Mouse (Mus musculus) WW6 (cell line): ENCODE results near the gene Dnah12.
A peak's percentile ranks its signal among the peaks of the same experiment; 100 is the strongest.
"Not testable (repeated sequence)": the region's sequence is repeated elsewhere in the genome, so short reads cannot be mapped to it uniquely, and the experiment has no call there.

Experiments
- DNase-seq: peaks from one replicate; pipeline ENCODE4 v3.0.0-alpha.2; 2013; ENCODE audit warnings: low read depth, low spot score

Gene Dnah12

GRCm38 (mm10) chr14:26692974-26693373, at the start of gene Dnah12:
Gene Dnah12 (plus strand): TSS chr14:26693274.
- no peak for DNase-seq

DNA sequence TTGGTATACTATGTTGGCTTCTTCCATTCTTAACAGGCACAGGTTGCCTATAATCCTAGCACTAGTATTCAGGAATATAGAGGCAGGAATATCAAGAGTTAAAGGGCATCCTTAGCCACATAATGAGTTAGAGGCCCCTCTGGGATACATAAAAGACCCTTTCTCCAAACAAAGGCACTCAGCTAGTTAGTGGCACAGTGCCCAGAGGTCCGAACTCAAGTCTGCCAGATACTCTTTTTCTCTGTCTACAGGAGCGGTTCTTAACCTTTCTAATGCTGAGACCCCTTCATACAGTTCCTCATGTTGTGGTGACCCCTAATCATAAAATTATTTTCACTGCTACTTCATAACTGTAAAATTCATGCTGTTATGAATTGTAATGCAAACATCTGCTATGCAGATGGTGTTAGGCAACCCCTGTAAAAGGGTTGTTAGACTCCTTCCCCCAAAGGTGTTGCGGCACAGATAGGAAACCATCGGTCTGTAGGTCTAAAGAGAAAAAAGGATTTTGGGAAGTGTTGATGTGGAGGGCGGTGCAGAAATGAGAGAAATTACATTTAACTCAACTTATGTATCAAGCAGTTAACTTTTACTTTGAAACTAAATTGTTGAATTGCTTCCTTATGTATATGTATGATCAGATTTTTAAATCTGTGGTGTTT, 47.0 kb upstream of the Dnah12 start:
- DNase-seq: no peak

GRCm38 (mm10) chr14:26647811-26648210, 45.3 kb upstream of the Dnah12 start:
- no peak for DNase-seq

DNA sequence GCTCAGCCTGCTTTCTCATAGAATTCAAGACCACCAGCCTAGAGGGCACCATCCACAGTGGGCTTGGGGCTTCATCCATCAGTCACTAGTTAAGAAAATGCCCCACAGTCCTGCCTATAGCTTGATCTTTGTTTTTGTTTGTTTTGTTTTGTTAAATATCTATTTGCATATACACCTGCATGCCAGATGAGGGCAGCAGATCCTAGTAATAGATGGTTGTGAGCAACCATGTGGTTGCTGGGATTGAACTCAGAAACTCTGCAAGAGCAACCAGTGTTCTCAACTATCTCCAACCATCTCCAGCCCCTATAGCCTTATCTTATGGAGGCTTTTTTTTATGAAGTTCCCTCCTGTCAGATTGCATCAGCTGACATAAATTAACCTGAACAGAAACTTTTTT, 41.2 kb upstream of the Dnah12 start:
- DNase-seq: no peak

GRCm38 (mm10) chr14:26658178-26658577, 34.9 kb upstream of the Dnah12 start:
- no peak for DNase-seq

DNA sequence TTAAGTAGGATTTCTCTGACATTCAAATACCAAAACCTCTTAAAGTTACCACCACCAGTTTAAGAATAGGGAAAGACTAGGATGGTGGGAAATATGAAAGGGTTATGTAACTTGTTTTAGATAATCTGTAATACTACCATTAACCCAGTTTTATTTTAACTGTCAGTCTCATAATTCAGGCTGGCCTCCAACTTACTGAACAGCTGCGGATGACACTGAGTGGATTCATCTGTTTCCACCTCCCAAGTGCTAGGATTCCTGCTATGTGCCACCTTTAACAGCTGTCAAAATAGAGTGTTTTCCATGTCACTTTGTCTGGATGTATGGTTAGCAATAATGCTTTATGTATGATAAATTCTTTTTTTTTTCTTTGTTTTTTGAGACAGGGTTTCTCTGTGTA, 32.8 kb upstream of the Dnah12 start:
- no peak for DNase-seq

DNA sequence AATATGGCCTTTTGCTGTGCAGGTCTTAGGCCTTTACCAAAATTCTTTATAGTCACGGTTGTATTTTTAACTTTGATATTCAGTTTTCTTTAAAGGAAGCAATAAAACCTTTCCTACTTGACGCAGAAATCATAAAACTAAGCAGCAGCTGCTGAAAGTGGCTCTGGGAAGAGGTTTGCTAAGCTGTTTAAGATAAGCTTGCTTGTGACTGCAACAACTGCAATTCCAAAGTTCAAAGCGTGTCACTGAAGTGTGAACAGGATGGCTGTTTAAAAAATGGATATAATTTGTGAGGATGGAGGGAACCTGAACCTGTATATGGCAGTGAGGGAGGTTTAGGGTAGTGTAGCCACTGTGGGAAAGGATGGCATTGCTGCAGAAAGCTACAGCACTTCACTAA, 31.1 kb upstream of the Dnah12 start:
- no peak for DNase-seq

DNA sequence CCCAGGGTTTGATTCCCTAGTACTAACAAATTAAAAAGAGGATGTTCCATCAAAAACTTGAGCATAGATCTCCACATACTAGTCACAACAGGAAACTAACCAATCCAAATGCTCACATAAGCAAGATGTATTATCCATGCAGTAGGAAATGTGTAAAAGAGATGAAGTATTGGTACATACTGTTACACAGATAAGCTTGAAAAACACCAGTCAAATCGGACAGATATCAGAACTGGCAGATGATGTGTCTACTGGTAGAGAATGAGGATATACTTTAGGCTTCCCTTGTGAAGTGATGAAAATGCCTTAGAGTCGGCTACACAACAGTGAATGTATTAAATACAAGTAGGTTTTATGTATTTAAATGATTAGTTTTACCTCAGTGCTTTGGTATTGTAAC, 30.6 kb upstream of the Dnah12 start:
- DNase-seq: no peak

- no peak for DNase-seq
Observed at GRCm38 (mm10) chr14:26663851-26664250, 29.2 kb upstream of the Dnah12 start.

GRCm38 (mm10) chr14:26667991-26668370, 25.1 kb upstream of the Dnah12 start:
- no peak for DNase-seq

DNA sequence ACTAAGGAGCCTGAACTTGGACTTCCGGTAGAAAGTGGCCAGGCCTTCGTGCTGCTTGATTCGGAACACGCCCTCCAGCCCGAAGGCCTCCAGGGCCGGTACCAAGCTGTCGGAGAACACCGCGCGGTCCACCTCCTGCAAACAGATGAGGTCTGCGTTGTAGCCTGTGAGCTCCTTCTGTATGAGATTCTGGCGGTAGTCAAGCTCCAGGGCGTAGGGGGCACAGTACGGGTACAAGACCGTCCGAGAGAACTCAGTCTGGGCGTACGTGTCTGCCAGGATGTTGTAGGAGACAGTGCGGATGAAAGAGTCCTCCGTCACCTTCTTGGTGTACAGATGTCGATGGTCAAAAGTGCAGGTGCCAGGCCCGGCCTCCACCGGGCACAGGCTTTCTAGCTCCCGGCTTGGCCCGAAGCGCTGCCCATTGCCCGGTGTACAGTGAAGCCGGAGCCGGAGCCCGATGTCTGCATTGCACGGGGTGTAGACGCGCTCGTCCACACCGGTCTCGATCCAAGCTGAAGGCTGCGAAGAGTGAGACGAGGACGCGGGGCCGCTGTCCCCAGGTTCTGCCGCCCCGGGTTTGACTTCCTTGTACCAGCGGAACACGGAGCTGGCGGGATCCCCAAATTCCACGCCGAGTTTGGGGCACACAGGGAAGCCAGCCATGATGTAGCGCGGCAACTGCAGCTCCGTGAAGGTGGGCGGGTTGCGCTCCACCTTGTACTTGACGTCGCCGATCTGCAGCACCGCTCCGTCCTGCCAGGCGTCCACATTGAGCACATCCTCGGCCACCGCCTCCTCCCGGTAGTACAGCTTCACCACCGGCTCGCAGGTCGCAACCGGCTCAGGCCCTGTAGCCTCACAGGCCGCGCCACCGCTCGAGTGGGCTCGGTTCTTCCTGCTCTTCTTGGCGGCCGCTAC, 24.4 kb upstream of the Dnah12 start:
- DNase-seq: no peak

DNA sequence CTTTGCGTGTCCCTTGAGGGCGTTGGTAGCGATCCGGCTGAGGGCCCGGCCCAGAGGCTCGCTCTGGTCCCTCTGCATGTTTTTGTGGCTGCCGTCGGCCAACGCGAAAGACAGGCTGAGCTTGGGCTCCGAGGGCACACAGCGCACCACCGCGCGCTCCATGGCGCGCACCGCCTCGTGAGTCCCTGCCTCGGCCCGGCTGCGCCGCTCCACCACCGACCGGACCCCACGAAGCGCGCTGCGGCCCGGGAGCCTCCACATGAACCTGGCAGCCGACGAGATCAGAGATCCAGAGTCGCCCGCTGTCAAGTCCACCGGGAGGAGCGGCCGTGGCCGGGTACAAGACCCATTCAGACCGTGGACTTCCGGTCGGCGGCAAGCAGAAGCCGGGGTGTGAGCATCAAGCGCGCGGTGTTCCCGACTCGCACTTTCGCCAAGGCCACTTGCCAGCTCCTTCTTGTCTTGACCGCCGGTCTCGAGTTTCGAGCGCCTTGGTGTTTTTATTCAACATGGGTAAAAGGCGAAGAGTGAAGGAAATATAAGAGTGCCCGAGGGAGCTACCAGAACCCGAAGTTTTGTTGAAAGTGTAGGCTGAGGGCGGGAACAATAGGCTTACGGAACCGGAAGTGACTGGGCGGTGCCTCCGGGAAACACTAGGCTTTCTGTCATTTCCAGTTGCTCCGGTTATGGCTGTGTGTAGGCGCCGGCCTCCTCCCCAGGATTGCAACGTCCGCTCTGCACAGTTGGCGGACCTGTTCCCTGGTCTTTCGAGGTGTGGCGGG, 23.6 kb upstream of the Dnah12 start, which contains the start of gene Pde12:
Pde12 (minus strand) TSS at position 592 of the 782 bp plus-strand sequence.
- peak; percentile 71 for DNase-seq

DNA sequence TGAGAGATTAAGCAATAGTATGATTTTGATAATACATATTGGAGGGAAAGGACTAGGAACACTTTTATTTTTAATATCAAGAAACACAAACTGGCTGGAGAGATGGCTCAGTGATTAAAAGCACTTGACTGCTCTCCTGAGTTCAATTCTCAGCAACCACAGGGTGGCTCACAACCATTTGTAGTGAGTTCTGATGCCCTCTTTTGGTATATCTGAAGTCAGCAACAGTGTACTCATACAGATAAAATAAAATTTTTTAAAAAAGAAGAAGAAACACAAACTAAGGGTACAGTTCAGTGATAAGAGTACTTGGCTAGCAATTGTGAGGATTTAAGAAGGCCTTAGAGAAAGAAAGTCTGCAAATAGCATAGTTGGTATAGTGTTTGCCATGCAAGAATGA, 22.1 kb upstream of the Dnah12 start:
- DNase-seq: no peak

DNA sequence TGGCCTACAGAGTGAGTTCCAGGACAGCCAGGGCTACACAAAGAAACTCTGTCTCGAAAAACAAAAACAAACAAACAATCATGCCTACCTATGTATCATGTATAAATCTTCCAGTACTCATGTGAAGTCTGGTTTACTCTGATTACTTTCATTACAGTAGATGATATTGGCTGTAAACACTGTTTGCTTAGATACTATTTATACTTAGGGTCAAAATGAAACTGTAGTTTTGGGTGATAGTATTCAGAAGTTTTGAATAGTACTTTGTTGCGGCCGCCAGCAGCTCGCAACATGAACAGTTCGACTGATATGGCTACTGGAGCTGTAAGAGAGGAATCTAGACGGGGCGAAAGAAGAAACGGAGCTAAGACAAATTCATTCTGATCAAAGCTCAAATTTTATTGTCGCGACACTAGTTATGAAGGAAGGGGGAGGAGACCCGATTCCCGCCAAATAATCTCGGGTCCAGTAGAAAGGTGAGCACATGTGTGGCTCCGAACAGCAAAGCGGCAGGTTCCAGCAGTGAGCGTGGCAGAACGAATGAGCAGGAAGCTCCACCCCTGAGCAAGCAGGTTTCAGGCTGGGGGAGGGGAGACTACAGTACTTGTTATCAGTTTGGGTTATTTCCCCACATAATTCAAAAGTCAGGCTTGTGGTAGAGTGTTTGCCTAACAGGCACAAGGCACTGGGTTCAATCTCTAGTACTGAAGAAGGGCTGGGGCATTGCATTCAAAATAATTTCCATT, 21.0 kb upstream of the Dnah12 start:
- DNase-seq: not testable (repeated sequence)

GRCm38 (mm10) chr14:26674476-26675169, 18.5 kb upstream of the Dnah12 start:
- not testable (repeated sequence) for DNase-seq

DNA sequence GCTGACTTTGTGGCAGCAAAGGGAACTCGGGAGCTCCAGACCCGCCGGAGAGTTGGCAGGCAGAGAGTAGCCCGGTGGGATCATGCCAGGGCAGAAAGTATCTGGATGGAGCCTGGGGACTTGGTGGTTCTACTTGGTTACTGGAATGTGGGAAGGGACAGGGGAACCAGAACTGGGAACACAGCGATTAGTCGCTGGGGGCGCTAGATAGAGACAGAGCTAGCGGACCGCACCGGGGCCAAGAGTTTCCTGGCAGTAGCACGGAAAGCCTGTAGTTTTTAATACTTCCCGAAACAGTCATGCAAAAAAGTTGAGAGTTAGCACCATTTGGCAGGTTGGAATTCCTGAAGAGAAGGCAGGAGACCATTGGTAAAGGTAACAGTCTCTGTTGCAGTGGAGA, 17.7 kb upstream of the Dnah12 start:
- peak; percentile 49 for DNase-seq

DNA sequence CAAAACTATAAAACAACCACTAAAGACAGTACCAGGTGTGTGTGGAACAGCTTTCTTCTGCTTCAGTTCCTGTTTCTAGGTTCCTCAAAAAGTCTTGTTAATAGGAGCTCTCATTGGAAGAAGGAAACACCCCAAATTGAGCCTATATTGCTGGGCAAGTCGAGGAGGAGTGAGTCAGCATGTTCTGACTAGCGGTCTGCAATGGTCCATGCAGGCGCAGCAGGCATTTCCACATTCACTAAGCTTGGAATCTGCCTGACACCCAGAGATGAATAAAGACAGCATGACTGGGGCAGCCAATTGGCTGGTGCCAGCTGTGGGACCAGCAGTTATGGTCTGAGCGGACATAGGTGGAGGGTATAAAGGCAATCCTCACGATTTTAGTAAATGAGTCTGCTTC, 17.3 kb upstream of the Dnah12 start:
- no peak for DNase-seq

- no peak for DNase-seq
Observed at GRCm38 (mm10) chr14:26690727-26691126, 2.3 kb upstream of the Dnah12 start.

GRCm38 (mm10) chr14:26691363-26691762, 1.7 kb upstream of the Dnah12 start:
- DNase-seq: no peak

- DNase-seq: no peak
Observed at GRCm38 (mm10) chr14:26697912-26698311, 4.8 kb downstream of the Dnah12 start.

GRCm38 (mm10) chr14:26705246-26705645, 12.2 kb downstream of the Dnah12 start:
- DNase-seq: not testable (repeated sequence)
